ENCODE assay signal across 13 mouse cellular contexts in the genomic region with DNA sequence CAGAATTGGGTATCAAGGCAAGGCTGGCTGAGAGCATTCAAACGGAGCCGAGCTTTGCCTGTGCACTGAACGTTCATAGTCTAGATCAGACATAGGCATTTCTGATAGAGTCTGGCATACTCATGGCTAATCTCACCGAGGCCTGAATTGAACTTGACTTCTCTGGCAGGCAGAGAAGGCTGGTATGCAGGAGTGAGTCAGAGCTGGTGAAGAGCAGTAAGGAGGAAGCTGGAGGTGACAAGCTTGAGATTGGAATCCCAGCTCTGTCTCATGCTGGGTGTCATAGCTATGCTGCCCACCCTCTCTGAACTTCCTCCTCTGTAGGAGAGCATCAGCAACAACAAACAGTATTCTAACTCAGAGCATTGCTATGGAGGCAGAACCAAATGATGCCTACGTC. TPM values are rescaled to one million over a fixed set of nuclear protein-coding genes. Genes with fewer than 3 reads are reported as not detected.
"Had no signal": no experiment of that assay in that cellular context is flagged by ENCODE, and none has a peak within 500 bp of the region (broad histone marks: within the 10 kb centered on the region; RNA-seq: fewer than 3 reads in every experiment).

No protein-coding gene starts in this region.

- H3K36me3 ChIP-seq: limb, embryonic 10.5 days; midbrain, embryonic 10.5 days; neural tube, embryonic 13.5 days had no signal

- H3K27ac ChIP-seq: limb, embryonic 10.5 days had no signal

- H3K27me3 ChIP-seq: neural tube, embryonic 13.5 days had no signal

- H3K4me3 ChIP-seq: limb, embryonic 10.5 days; midbrain, embryonic 10.5 days; neural tube, embryonic 13.5 days had no signal

- H3K4me2 ChIP-seq: liver, embryonic 11.5 days; lung, embryonic 14.5 days had no signal

- DNase-seq: kidney, postnatal 25 days; lung, postnatal 4 days; retina, postnatal 1 day; right cerebral cortex, postnatal 4 days; spleen, adult 18-20 months; thymus, adult 18-20 months; thymus, postnatal 14 days had no signal

- H3K9me3 ChIP-seq: limb, embryonic 10.5 days; midbrain, embryonic 10.5 days; neural tube, embryonic 13.5 days had no signal

- H3K9ac ChIP-seq: lung, embryonic 14.5 days had no signal

RNA-seq across cellular contexts. Expression of gene Lnx1, which starts 24.0 kb away (rescaled TPM):
- total RNA-seq: megakaryocyte, adult 5-6 weeks had no signal
